Mouse (Mus musculus) heart, adult 2 months (tissue): ENCODE results near the gene Tk1.

Source experiments
- CTCF ChIP-seq: fragments of 200-600 bp; IDR thresholded peaks from 2 replicates; pipeline ENCODE4 v1.8.1; 2022; ENCODE audit warnings: antibody characterized with exemption, mild to moderate bottlenecking, moderate library complexity
- EP300 ChIP-seq: fragments of 200-500 bp; IDR thresholded peaks from 2 replicates; pipeline ENCODE4 v1.6.1; 2011; ENCODE audit warnings: low read depth, low read length, control low read depth; ENCODE audit not compliant: insufficient read depth

DNA sequence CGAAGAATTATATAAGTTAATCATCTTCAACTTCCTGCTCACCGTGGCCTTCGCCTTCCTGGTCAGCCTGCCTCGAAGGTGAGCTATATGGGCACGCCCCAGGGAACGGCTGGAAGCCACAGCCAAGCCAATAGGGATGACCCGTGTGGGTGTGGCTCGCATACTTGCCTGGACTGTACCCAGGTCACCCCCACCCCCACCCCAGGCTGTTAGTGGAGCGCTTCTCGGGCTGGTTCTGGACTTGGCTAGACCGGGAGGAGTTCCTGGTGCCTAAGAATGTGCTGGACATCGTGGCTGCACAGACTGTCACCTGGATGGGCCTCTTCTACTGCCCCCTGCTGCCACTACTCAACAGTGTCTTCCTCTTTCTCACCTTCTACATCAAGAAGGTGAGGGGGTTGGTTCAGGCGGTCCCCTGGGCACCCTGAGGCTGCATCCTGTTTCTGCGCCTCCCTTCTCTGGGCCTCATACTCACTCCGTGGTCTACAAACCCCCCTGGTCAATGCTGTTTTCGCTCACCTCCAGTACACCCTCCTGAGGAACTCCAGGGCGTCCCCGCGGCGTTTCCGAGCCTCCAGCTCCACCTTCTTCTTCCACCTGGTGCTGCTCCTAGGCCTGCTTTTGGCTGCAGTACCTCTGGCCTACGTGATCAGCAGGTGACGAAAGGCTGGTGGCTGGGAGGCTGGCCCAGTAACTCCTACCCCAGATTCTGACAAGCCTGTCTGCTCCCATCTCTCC is 35.0 kb downstream of the Tk1 start:
- TF ChIP-seq CTCF (no peak), EP300 (no peak)
